Mouse (Mus musculus) lung, adult 2 months (tissue): ENCODE data around the gene Sqstm1.

Experiments
- CTCF ChIP-seq: fragments of 200-500 bp; IDR thresholded peaks from 2 replicates; pipeline ENCODE4 v1.5.1; 2011; ENCODE audit warnings: mild to moderate bottlenecking, low read length, control low read depth; ENCODE audit not compliant: insufficient read depth
- POLR2A ChIP-seq: fragments of 200-500 bp; IDR thresholded peaks from 2 replicates; pipeline ENCODE4 v1.6.1; 2011; ENCODE audit warnings: low read depth, mild to moderate bottlenecking, control low read depth, low read length, borderline replicate concordance; ENCODE audit errors: extremely low read depth

DNA sequence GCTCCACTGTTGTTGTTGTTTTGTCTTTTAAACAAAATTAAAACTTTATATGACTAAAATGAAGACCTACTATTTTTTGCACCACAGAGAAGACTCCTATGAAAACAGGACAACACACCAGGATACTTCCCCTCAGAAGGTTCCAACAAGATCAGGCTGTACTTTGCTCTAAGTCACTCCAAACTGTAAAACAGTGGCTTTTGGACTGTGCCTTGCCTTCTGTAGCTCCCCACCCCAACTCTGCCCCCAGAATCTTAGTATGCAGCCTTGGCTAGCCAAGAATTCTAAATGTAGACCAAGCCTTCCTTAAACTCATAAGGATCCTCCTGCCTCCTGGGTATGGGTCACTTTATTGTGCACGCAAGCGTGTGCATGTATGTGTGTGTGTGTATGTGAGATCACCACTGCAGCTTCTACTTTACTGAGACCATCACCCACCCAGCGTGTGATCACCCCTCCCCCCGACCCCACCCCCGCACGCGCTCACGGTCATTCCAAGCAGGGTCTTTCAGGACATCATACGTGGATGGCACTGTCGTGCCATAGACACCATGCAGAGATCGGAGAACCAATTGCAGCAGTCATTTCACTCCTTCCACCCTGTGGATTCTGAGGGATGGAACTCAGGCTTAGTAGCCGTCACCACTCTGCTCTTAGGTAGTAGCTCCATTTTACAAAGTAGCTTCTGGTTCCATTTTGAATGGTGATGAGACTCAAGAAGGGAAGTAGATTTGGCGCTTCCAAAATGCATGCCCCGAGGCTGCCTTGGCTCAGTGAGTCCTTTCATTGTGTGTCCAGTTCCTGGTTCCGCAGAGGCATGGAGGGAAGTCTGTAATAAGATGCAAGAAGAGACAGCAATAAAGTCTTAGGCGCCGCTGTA lies 13.4 kb upstream of the Sqstm1 start:
- TF ChIP-seq CTCF (no peak), POLR2A (0 out of 2 replicates have a peak, but pooled peaks have one; percentile 4)
